Mouse (Mus musculus) CH12.LX (cell line): ENCODE measurements around the gene Cpeb3. TPM values are rescaled to one million over a fixed set of nuclear protein-coding genes. Genes with fewer than 3 reads are reported as not detected.

Experiments
- DNase-seq: peaks from one replicate; pipeline ENCODE4 v3.0.0-alpha.2; 2013; ENCODE audit errors: extremely low read depth
- H3K27ac ChIP-seq: 2 replicates; pipeline ENCODE4 v1.5.1; 2012; ENCODE audit warnings: low read depth, mild to moderate bottlenecking, control low read depth, moderate library complexity; ENCODE audit not compliant: insufficient read depth
- H3K27me3 ChIP-seq: replicated peaks from 2 replicates; pipeline ENCODE3; 2012; ENCODE audit warnings: inconsistent platforms
- H3K36me3 ChIP-seq, 2 experiments: replicated peaks in 1 of 2; 2 replicates each; pipeline versions ENCODE3 to v1.6.1; 2012; ENCODE audit warnings: inconsistent platforms in 1 of 2, low read length in 1 of 2, mild to moderate bottlenecking in 1 of 2, mixed read lengths in 1 of 2, moderate library complexity in 1 of 2; ENCODE audit not compliant: control insufficient read depth in 1 of 2, insufficient read depth in 1 of 2
- H3K4me1 ChIP-seq, 2 experiments: 2 replicates each; pipeline ENCODE4 v1.6.1; 2012; ENCODE audit warnings: inconsistent platforms in 1 of 2, moderate library complexity in 1 of 2; ENCODE audit not compliant: insufficient read depth in 2 of 2, control insufficient read depth in 1 of 2
- H3K4me2 ChIP-seq: 2 replicates; pipeline ENCODE4 v1.6.1; 2012; ENCODE audit warnings: low read depth, mild to moderate bottlenecking, control low read depth; ENCODE audit not compliant: poor library complexity, insufficient read depth, severe bottlenecking
- H3K4me3 ChIP-seq, 3 experiments: fragments of 150-350 bp in 1 of 3; sonication (generic) in 1 of 3; replicated peaks in 1 of 3; 2 replicates each; pipeline versions ENCODE3 to v1.5.1; 2011 to 2012; ENCODE audit warnings: low read depth in 2 of 3, low read length in 2 of 3, mild to moderate bottlenecking in 2 of 3, moderate library complexity in 2 of 3, control low read depth in 1 of 3, improper control_type of control experiment in 1 of 3, inconsistent platforms in 1 of 3, mixed read lengths in 1 of 3; ENCODE audit not compliant: poor library complexity in 1 of 3
- H3K79me2 ChIP-seq: replicated peaks from 2 replicates; pipeline ENCODE4 v1.6.1; 2012; ENCODE audit warnings: mild to moderate bottlenecking, moderate library complexity; ENCODE audit not compliant: control insufficient read depth, poor library complexity, insufficient read depth, severe bottlenecking; ENCODE audit errors: extremely low read depth
- H3K9ac ChIP-seq: 2 replicates; pipeline ENCODE4 v1.6.1; 2012; ENCODE audit warnings: low read depth, mild to moderate bottlenecking, control low read depth, moderate library complexity; ENCODE audit not compliant: insufficient read depth
- H3K9me3 ChIP-seq: replicated peaks from 2 replicates; pipeline ENCODE3; 2012; ENCODE audit warnings: low read length, inconsistent platforms, mixed read lengths
- BHLHE40 ChIP-seq: IDR thresholded peaks from 2 replicates; pipeline ENCODE4 v1.6.1; 2011; ENCODE audit warnings: mild to moderate bottlenecking, low read depth, low read length, improper control_type of control experiment
- CTCF ChIP-seq, 2 experiments: IDR thresholded peaks in 1 of 2; conservative IDR thresholded peaks in 1 of 2; 2 replicates each; pipeline ENCODE4 v1.5.1; 2011 to 2012; ENCODE audit warnings: low read depth in 2 of 2, low read length in 2 of 2, improper control_type of control experiment in 1 of 2, inconsistent platforms in 1 of 2, mild to moderate bottlenecking in 1 of 2, moderate library complexity in 1 of 2
- ELF1 ChIP-seq: IDR thresholded peaks from 2 replicates; pipeline ENCODE4 v1.6.1; 2014; ENCODE audit warnings: low read depth, mild to moderate bottlenecking, inconsistent platforms, low read length, improper control_type of control experiment
- EP300 ChIP-seq: IDR thresholded peaks from 2 replicates; pipeline ENCODE4 v1.6.1; 2011; ENCODE audit warnings: low read length, improper control_type of control experiment
- ETS1 ChIP-seq: conservative IDR thresholded peaks from 2 replicates; pipeline ENCODE4 v1.6.1; 2012; ENCODE audit warnings: low read depth, mild to moderate bottlenecking, inconsistent platforms, low read length, improper control_type of control experiment, moderate library complexity
- GABPA ChIP-seq: IDR thresholded peaks from 2 replicates; pipeline ENCODE4 v1.6.1; 2012; ENCODE audit warnings: low read depth, low read length, improper control_type of control experiment, inconsistent platforms; ENCODE audit not compliant: insufficient replicate concordance
- HCFC1 ChIP-seq: IDR thresholded peaks from 2 replicates; pipeline ENCODE4 v1.6.1; 2012; ENCODE audit warnings: low read depth, mild to moderate bottlenecking, inconsistent platforms, low read length, improper control_type of control experiment
- JUN ChIP-seq: IDR thresholded peaks from 2 replicates; pipeline ENCODE4 v1.6.1; 2011; ENCODE audit warnings: low read depth, mild to moderate bottlenecking, low read length, improper control_type of control experiment, moderate library complexity; ENCODE audit not compliant: insufficient read depth
- JUND ChIP-seq: conservative IDR thresholded peaks from 2 replicates; pipeline ENCODE4 v1.6.1; 2011; ENCODE audit warnings: low read depth, low read length, improper control_type of control experiment
- MAFK ChIP-seq: IDR thresholded peaks from 2 replicates; pipeline ENCODE4 v1.6.1; 2011; ENCODE audit warnings: low read length, improper control_type of control experiment; ENCODE audit not compliant: insufficient replicate concordance
- MAX ChIP-seq: IDR thresholded peaks from 2 replicates; pipeline ENCODE4 v1.6.1; 2011; ENCODE audit warnings: low read length, improper control_type of control experiment
- MEF2A ChIP-seq: IDR thresholded peaks from 2 replicates; pipeline ENCODE4 v1.6.1; 2014; ENCODE audit warnings: low read depth, mild to moderate bottlenecking, inconsistent platforms, low read length, improper control_type of control experiment, borderline replicate concordance
- MXI1 ChIP-seq: IDR thresholded peaks from 2 replicates; pipeline ENCODE4 v1.6.1; 2011; ENCODE audit warnings: mild to moderate bottlenecking, low read depth, low read length, improper control_type of control experiment
- NELFE ChIP-seq: IDR thresholded peaks from 2 replicates; pipeline ENCODE4 v1.6.1; 2011; ENCODE audit warnings: low read depth, low read length, improper control_type of control experiment
- PAX5 ChIP-seq: IDR thresholded peaks from 2 replicates; pipeline ENCODE4 v1.6.1; 2012; ENCODE audit warnings: low read length, inconsistent platforms, mixed read lengths
- POLR2AphosphoS2 ChIP-seq: IDR thresholded peaks from 2 replicates; pipeline ENCODE4 v1.6.1; 2011; ENCODE audit warnings: low read depth, low read length, improper control_type of control experiment
- RAD21 ChIP-seq: IDR thresholded peaks from 2 replicates; pipeline ENCODE4 v1.6.1; 2011; ENCODE audit warnings: low read depth, mild to moderate bottlenecking, low read length, improper control_type of control experiment, moderate library complexity
- SMC3 ChIP-seq: IDR thresholded peaks from 2 replicates; pipeline ENCODE4 v1.6.1; 2011; ENCODE audit warnings: low read depth, low read length, improper control_type of control experiment
- TCF12 ChIP-seq: IDR thresholded peaks from 2 replicates; pipeline ENCODE4 v1.6.1; 2014; ENCODE audit warnings: low read depth, mild to moderate bottlenecking, inconsistent platforms, low read length, improper control_type of control experiment
- USF1 ChIP-seq: IDR thresholded peaks from 2 replicates; pipeline ENCODE4 v1.6.1; 2014; ENCODE audit warnings: low read depth, mild to moderate bottlenecking, inconsistent platforms, low read length, improper control_type of control experiment
- ZC3H11A ChIP-seq: IDR thresholded peaks from 2 replicates; pipeline ENCODE4 v1.6.1; 2012; ENCODE audit warnings: low read depth, mild to moderate bottlenecking, inconsistent platforms, low read length, improper control_type of control experiment
- ZMIZ1 ChIP-seq: IDR thresholded peaks from 2 replicates; pipeline ENCODE4 v1.6.1; 2012; ENCODE audit warnings: low read depth, mild to moderate bottlenecking, inconsistent platforms, low read length, improper control_type of control experiment
- ZNF384 ChIP-seq: IDR thresholded peaks from 2 replicates; pipeline ENCODE4 v1.6.1; 2012; ENCODE audit warnings: low read depth, low read length, improper control_type of control experiment, inconsistent platforms
- dilution Hi-C: fragments of 300-500 bp; cut with MboI; formaldehyde crosslinking; loops from 2 replicates; pipeline ENCODE4 v1.14.3; 2020; ENCODE audit warnings: low sequenced_read_pairs; ENCODE audit not compliant: extremely low pct_unique_long_range_greater_than_20kb, extremely low pct_ligation_motif_present
- in situ Hi-C: fragments of 300-500 bp; cut with MboI; formaldehyde crosslinking; loops from 3 replicates; pipeline ENCODE4 v1.14.3; 2019; ENCODE audit warnings: low sequenced_read_pairs, low pct_ligation_motif_present, low pct_unique_long_range_greater_than_20kb, mixed read lengths
- polyA plus RNA-seq: library from polyadenylated mRNA; unstranded; fragments of >175 nt; gene quantifications from 2 replicates; pipeline ENCODE4 v1.2.1, GENCODE M21; 2012; ENCODE audit warnings: low read depth; ENCODE audit not compliant: insufficient read length
- total RNA-seq, 2 experiments: library from RNA; depleted of rRNA; stranded (reverse); fragments of 300-350 nt in 1 of 2; fragments of >200 nt in 1 of 2; gene quantifications; 2 replicates each; pipeline ENCODE4 v1.2.3; 2012 to 2014

Gene Cpeb3
- total and polyA plus RNA-seq, 3 experiments: 1.5 to 3.1 (median 1.5) TPM

GRCm38 (mm10) chr19:37018411-37018810 lies 190.0 kb downstream of the Cpeb3 start:
- H3K27me3 ChIP-seq: no peaks in the 10 kb centered on the region
- no peak for DNase-seq
- H3K9ac ChIP-seq: no peak overlapping the region
- H3K4me3 ChIP-seq: no peak overlapping the region
- peaks cover 7 to 27% of the 10 kb centered on the region in 2 experiments for H3K4me1 ChIP-seq
- H3K4me2 ChIP-seq: no peak overlapping the region
- no peaks in the 10 kb centered on the region for H3K79me2 ChIP-seq
- peaks cover 6% of the 10 kb centered on the region for H3K9me3 ChIP-seq
- in situ Hi-C loops: no loop called here
- H3K36me3 ChIP-seq: peaks cover 9 to 11% of the 10 kb centered on the region in 2 experiments
- TF ChIP-seq SMC3 (no peak), ELF1 (no peak), ZC3H11A (no peak), ZMIZ1 (no peak), MEF2A (no peak), ZNF384 (no peak), JUN (no peak)
- TF ChIP-seq, all 38 proteins: peak for 0
- H3K27ac ChIP-seq: no peak overlapping the region
- dilution Hi-C loops: no loop called here

GRCm38 (mm10) chr19:37016890-37017289 lies 191.5 kb downstream of the Cpeb3 start:
- H3K9ac ChIP-seq: no peak overlapping the region
- peaks cover 17 to 26% of the 10 kb centered on the region in 2 experiments for H3K36me3 ChIP-seq
- dilution Hi-C loops: no loop called here
- no peaks in the 10 kb centered on the region for H3K27me3 ChIP-seq
- DNase-seq: no peak
- no peaks in the 10 kb centered on the region for H3K79me2 ChIP-seq
- TF ChIP-seq MAX (no peak), USF1 (no peak), ETS1 (no peak), NELFE (no peak), BHLHE40 (no peak), CTCF (conservative IDR thresholded peaks at IDR 0.05 in 1 of 2, IDR thresholded peaks at IDR 0.05 in 1 of 2; ENCODE audit: low read depth in 2 of 2, low read length in 2 of 2) (no peak), GABPA (no peak), RAD21 (no peak), MEF2A (no peak), PAX5 (no peak), EP300 (no peak), MAFK (no peak), TCF12 (no peak), HCFC1 (no peak), POLR2AphosphoS2 (no peak), JUND (no peak), MXI1 (no peak), JUN (no peak)
- TF ChIP-seq, all 38 proteins: peak for 0
- in situ Hi-C loops: no loop called here
- H3K4me3 ChIP-seq: no peak overlapping the region
- peaks cover 6% of the 10 kb centered on the region for H3K9me3 ChIP-seq
- H3K4me1 ChIP-seq: peaks cover 7 to 14% of the 10 kb centered on the region in 2 experiments
- H3K27ac ChIP-seq: no peak overlapping the region
- H3K4me2 ChIP-seq: no peak overlapping the region
